Mouse (Mus musculus): ENCODE data around the gene Lbh.

Lbh gene

GRCm38 (mm10) chr17:72907777-72908176 is 10.3 kb upstream of the Lbh start:
- in situ Hi-C loops (cut with MboI; ENCODE audit: low pct_unique_long_range_greater_than_20kb in 1 of 2, low sequenced_read_pairs in 2 of 2, unreplicated experiment in 1 of 2) = no loop called here

- in situ Hi-C loops (cut with MboI; ENCODE audit: low pct_unique_long_range_greater_than_20kb in 1 of 2, low sequenced_read_pairs in 2 of 2, unreplicated experiment in 1 of 2) = no loop called here
Measured at GRCm38 (mm10) chr17:72908561-72908960, 9.5 kb upstream of the Lbh start.

GRCm38 (mm10) chr17:72909061-72909852 is 8.8 kb upstream of the Lbh start:
- in situ Hi-C loops (cut with MboI; ENCODE audit: low pct_unique_long_range_greater_than_20kb in 1 of 2, low sequenced_read_pairs in 2 of 2, unreplicated experiment in 1 of 2) = no loop called here

GRCm38 (mm10) chr17:72911283-72911682 is 6.8 kb upstream of the Lbh start:
- in situ Hi-C loops (cut with MboI; ENCODE audit: low pct_unique_long_range_greater_than_20kb in 1 of 2, low sequenced_read_pairs in 2 of 2, unreplicated experiment in 1 of 2) = no loop called here

- in situ Hi-C loops (cut with MboI; ENCODE audit: low pct_unique_long_range_greater_than_20kb in 1 of 2, low sequenced_read_pairs in 2 of 2, unreplicated experiment in 1 of 2) = no loop called here
Measured at GRCm38 (mm10) chr17:72911751-72912150, 6.4 kb upstream of the Lbh start.

GRCm38 (mm10) chr17:72914082-72914481 is 4.0 kb upstream of the Lbh start:
- in situ Hi-C loops (cut with MboI; ENCODE audit: low pct_unique_long_range_greater_than_20kb in 1 of 2, low sequenced_read_pairs in 2 of 2, unreplicated experiment in 1 of 2) = no loop called here

GRCm38 (mm10) chr17:72917241-72918030 is 669 bp upstream of the Lbh start:
- in situ Hi-C loops (cut with MboI; ENCODE audit: low pct_unique_long_range_greater_than_20kb in 1 of 2, low sequenced_read_pairs in 2 of 2, unreplicated experiment in 1 of 2) = no loop called here

- in situ Hi-C loops (cut with MboI; ENCODE audit: low pct_unique_long_range_greater_than_20kb in 1 of 2, low sequenced_read_pairs in 2 of 2, unreplicated experiment in 1 of 2) = no loop called here
Measured at GRCm38 (mm10) chr17:72918571-72919541, 751 bp downstream of the Lbh start.

GRCm38 (mm10) chr17:72919641-72920040 is 1.5 kb downstream of the Lbh start:
- in situ Hi-C loops (cut with MboI; ENCODE audit: low pct_unique_long_range_greater_than_20kb in 1 of 2, low sequenced_read_pairs in 2 of 2, unreplicated experiment in 1 of 2) = no loop called here

- in situ Hi-C loops (cut with MboI; ENCODE audit: low pct_unique_long_range_greater_than_20kb in 1 of 2, low sequenced_read_pairs in 2 of 2, unreplicated experiment in 1 of 2) = no loop called here
Measured at GRCm38 (mm10) chr17:72920430-72920829, 2.3 kb downstream of the Lbh start.

- in situ Hi-C loops (cut with MboI; ENCODE audit: low pct_unique_long_range_greater_than_20kb in 1 of 2, low sequenced_read_pairs in 2 of 2, unreplicated experiment in 1 of 2) = no loop called here
Measured at GRCm38 (mm10) chr17:72920971-72921370, 2.9 kb downstream of the Lbh start.

GRCm38 (mm10) chr17:72922206-72922605 is 4.1 kb downstream of the Lbh start:
- in situ Hi-C loops (cut with MboI; ENCODE audit: low pct_unique_long_range_greater_than_20kb in 1 of 2, low sequenced_read_pairs in 2 of 2, unreplicated experiment in 1 of 2) = no loop called here

GRCm38 (mm10) chr17:72923283-72923682 is 5.2 kb downstream of the Lbh start:
- in situ Hi-C loops (cut with MboI; ENCODE audit: low pct_unique_long_range_greater_than_20kb in 1 of 2, low sequenced_read_pairs in 2 of 2, unreplicated experiment in 1 of 2) = no loop called here

- in situ Hi-C loops (cut with MboI; ENCODE audit: low pct_unique_long_range_greater_than_20kb in 1 of 2, low sequenced_read_pairs in 2 of 2, unreplicated experiment in 1 of 2) = no loop called here
Measured at GRCm38 (mm10) chr17:72924295-72924694, 6.2 kb downstream of the Lbh start.

- in situ Hi-C loops (cut with MboI; ENCODE audit: low pct_unique_long_range_greater_than_20kb in 1 of 2, low sequenced_read_pairs in 2 of 2, unreplicated experiment in 1 of 2) = no loop called here
Measured at GRCm38 (mm10) chr17:72925111-72925510, 7.0 kb downstream of the Lbh start.

GRCm38 (mm10) chr17:72925804-72926617 is 7.9 kb downstream of the Lbh start:
- in situ Hi-C loops (cut with MboI; ENCODE audit: low pct_unique_long_range_greater_than_20kb in 1 of 2, low sequenced_read_pairs in 2 of 2, unreplicated experiment in 1 of 2) = no loop called here

- in situ Hi-C loops (cut with MboI; ENCODE audit: low pct_unique_long_range_greater_than_20kb in 1 of 2, low sequenced_read_pairs in 2 of 2, unreplicated experiment in 1 of 2) = no loop called here
Measured at GRCm38 (mm10) chr17:72926994-72927393, 8.9 kb downstream of the Lbh start.

GRCm38 (mm10) chr17:72933116-72933515 is 15.0 kb downstream of the Lbh start:
- in situ Hi-C loops (cut with MboI; ENCODE audit: low pct_unique_long_range_greater_than_20kb in 1 of 2, low sequenced_read_pairs in 2 of 2, unreplicated experiment in 1 of 2) = no loop called here

Data from mouse embryonic stem cell (cell line).